Mouse (Mus musculus) forebrain, postnatal 0 days (tissue): ENCODE measurements around the gene Ocln. TPM values are rescaled to one million over a fixed set of nuclear protein-coding genes. Genes with fewer than 3 reads are reported as not detected.

Source experiments
- ATAC-seq: fragments of 200-750 bp; cut with Nextera tagmentation; 2 replicates; pipeline ENCODE4 v1.8.0; 2017; ENCODE audit warnings: mild to moderate bottlenecking, moderate library complexity
- DNase-seq: peaks from one replicate; pipeline ENCODE4 v3.0.0-alpha.2; 2015
- H3K27ac ChIP-seq: fragments of 300-500 bp; sonication (generic); 2 replicates; pipeline ENCODE4 v1.5.1; 2014; ENCODE audit warnings: low read depth, mild to moderate bottlenecking, antibody characterized with exemption, low read length, moderate library complexity, mixed read lengths
- H3K27me3 ChIP-seq: fragments of 300-500 bp; sonication (generic); 2 replicates; pipeline ENCODE4 v1.6.1; 2014; ENCODE audit warnings: mild to moderate bottlenecking, low read length, mixed read lengths; ENCODE audit not compliant: insufficient read depth
- H3K36me3 ChIP-seq: fragments of 300-500 bp; sonication (generic); 2 replicates; pipeline ENCODE4 v1.6.1; 2014; ENCODE audit warnings: mild to moderate bottlenecking, moderate library complexity; ENCODE audit not compliant: insufficient read depth
- H3K4me1 ChIP-seq: fragments of 300-500 bp; sonication (generic); 2 replicates; pipeline ENCODE4 v1.6.1; 2014; ENCODE audit warnings: antibody characterized with exemption; ENCODE audit not compliant: insufficient read depth
- H3K4me2 ChIP-seq: fragments of 300-500 bp; sonication (generic); 2 replicates; pipeline ENCODE4 v1.6.1; 2014; ENCODE audit warnings: low read depth, mild to moderate bottlenecking, moderate library complexity
- H3K4me3 ChIP-seq: fragments of 300-500 bp; sonication (generic); 2 replicates; pipeline ENCODE4 v1.5.1; 2014; ENCODE audit warnings: low read depth, low read length, mixed read lengths
- H3K9ac ChIP-seq: fragments of 300-500 bp; sonication (generic); 2 replicates; pipeline ENCODE4 v1.6.1; 2014; ENCODE audit warnings: mild to moderate bottlenecking
- H3K9me3 ChIP-seq: fragments of 300-500 bp; sonication (generic); 2 replicates; pipeline ENCODE4 v1.6.1; 2016; ENCODE audit warnings: low read length
- CTCF ChIP-seq: sonication (generic); IDR thresholded peaks from 2 replicates; pipeline ENCODE4 v1.5.1; 2016; ENCODE audit warnings: antibody characterized with exemption, control low read depth, low read depth
- WGBS: fragments of 180-500 bp; shearing (Covaris S2); extraction: QIAGEN DNeasy Blood & Tissue Kit; methylation state at CpG from one replicate; pipeline ENCODE4 v1.1.7; 2014; 5-methylcytosine and 5-hydroxymethylcytosine counted together
- polyA plus RNA-seq: library from polyadenylated mRNA; unstranded; fragments of >200 nt; fragmentation: Nextera tagmentation; extraction: Ambion mirVana; gene quantifications from 2 replicates; pipeline ENCODE4 v1.2.1, GENCODE M21; 2015
- total RNA-seq: library from RNA; depleted of rRNA; stranded (reverse); fragments of >200 nt; gene quantifications from 2 replicates; pipeline ENCODE4 v1.2.3, GENCODE M21; 2014; rRNA removed

Ocln gene
- total and polyA plus RNA-seq, 2 experiments from 2014 or later = 11.7 to 15.8 TPM

DNA sequence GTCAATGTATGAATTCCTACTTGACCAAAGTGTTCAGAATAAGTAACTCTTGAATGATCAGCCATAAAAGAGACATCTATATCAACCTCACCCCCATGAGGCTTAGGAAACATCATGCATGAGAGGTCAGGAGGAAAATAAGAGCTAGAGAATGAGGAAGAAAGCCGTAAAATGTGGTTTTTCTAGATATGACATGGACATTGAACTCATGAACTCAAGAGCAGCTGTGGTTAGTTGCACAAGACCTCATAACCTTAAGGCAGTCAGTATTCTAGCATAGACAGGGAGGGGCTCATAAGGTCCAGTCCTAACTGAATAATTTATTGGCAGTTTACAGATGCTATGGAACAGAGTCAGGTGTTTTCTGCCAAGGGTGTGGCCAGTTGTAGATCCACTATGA lies 103.0 kb downstream of the Ocln start:
- 97% methylated on average over 1 of the region's 1 CpGs for WGBS
- H3K4me2 ChIP-seq = no peak overlapping the region
- no peak overlapping the region for H3K4me3 ChIP-seq
- ATAC-seq (no peak), DNase-seq (no peak)
- H3K9me3 ChIP-seq = no peaks in the 10 kb centered on the region
- no peak overlapping the region for H3K27ac ChIP-seq
- TF ChIP-seq CTCF = no peak
- no peaks in the 10 kb centered on the region for H3K27me3 ChIP-seq
- H3K9ac ChIP-seq = no peak overlapping the region
- no peaks in the 10 kb centered on the region for H3K4me1 ChIP-seq
- no peaks in the 10 kb centered on the region for H3K36me3 ChIP-seq

Other genes starting within 250 kb of the Ocln start
- gene Naip6, start 235.0 kb downstream of the Ocln start, total RNA-seq = 0.10 and 0.23 TPM in 2 replicates
- 0.02 TPM in 1 of 2 replicates, not detected in the other for gene Naip6, start 235.0 kb downstream of the Ocln start, polyA plus RNA-seq
- gene Naip1, start 99.8 kb downstream of the Ocln start, total RNA-seq = 0.08 and 0.10 TPM in 2 replicates
- gene Naip1, start 99.8 kb downstream of the Ocln start, polyA plus RNA-seq = 0.03 and 0.08 TPM in 2 replicates
- 41.5 and 44.9 TPM in 2 replicates for gene Gtf2h2, start 60.1 kb downstream of the Ocln start, total RNA-seq
- gene Gtf2h2, start 60.1 kb downstream of the Ocln start, polyA plus RNA-seq = 47.6 and 58.8 TPM in 2 replicates
- 1.0 and 1.8 TPM in 2 replicates for gene Marveld2, start 64.3 kb upstream of the Ocln start, total RNA-seq
- 1.1 and 1.3 TPM in 2 replicates for gene Marveld2, start 64.3 kb upstream of the Ocln start, polyA plus RNA-seq
- gene Ak6, start 98.3 kb upstream of the Ocln start, total RNA-seq = 162 and 212 TPM in 2 replicates
- 401 and 512 TPM in 2 replicates for gene Ak6, start 98.3 kb upstream of the Ocln start, polyA plus RNA-seq
- 22.2 and 28.2 TPM in 2 replicates for gene Rad17, start 98.3 kb upstream of the Ocln start, total RNA-seq
- gene Rad17, start 98.3 kb upstream of the Ocln start, polyA plus RNA-seq = 11.3 and 13.3 TPM in 2 replicates
- 50.1 and 50.8 TPM in 2 replicates for gene Taf9, start 98.9 kb upstream of the Ocln start, total RNA-seq
- gene Taf9, start 98.9 kb upstream of the Ocln start, polyA plus RNA-seq = 40.8 and 57.6 TPM in 2 replicates
- gene Ccdc125, start 117.0 kb upstream of the Ocln start, total RNA-seq = 0.19 and 1.0 TPM in 2 replicates
- 0.80 and 1.3 TPM in 2 replicates for gene Ccdc125, start 117.0 kb upstream of the Ocln start, polyA plus RNA-seq
- gene Cdk7, start 178.2 kb upstream of the Ocln start, total RNA-seq = 38.0 and 48.2 TPM in 2 replicates
- gene Cdk7, start 178.2 kb upstream of the Ocln start, polyA plus RNA-seq = 36.5 and 40.9 TPM in 2 replicates
- 33.0 and 63.9 TPM in 2 replicates for gene Mrps36, start 191.9 kb upstream of the Ocln start, total RNA-seq
- 151 and 181 TPM in 2 replicates for gene Mrps36, start 191.9 kb upstream of the Ocln start, polyA plus RNA-seq
- gene Cenph, start 223.2 kb upstream of the Ocln start, total RNA-seq = 3.5 and 4.9 TPM in 2 replicates
- gene Cenph, start 223.2 kb upstream of the Ocln start, polyA plus RNA-seq = 6.8 and 7.7 TPM in 2 replicates
- 16.5 and 17.1 TPM in 2 replicates for gene Ccnb1, start 233.9 kb upstream of the Ocln start, total RNA-seq
- 22.8 and 26.2 TPM in 2 replicates for gene Ccnb1, start 233.9 kb upstream of the Ocln start, polyA plus RNA-seq